Mouse (Mus musculus) bone marrow macrophage, adult 2 months (primary cell): ENCODE measurements around the gene Ift43.

Source experiments
- CTCF ChIP-seq: IDR thresholded peaks from 2 replicates; pipeline ENCODE4 v1.5.1; 2012; ENCODE audit warnings: low read depth, mild to moderate bottlenecking, low read length, moderate library complexity
- POLR2A ChIP-seq: IDR thresholded peaks from 2 replicates; pipeline ENCODE4 v1.6.1; 2012; ENCODE audit warnings: mild to moderate bottlenecking, low read depth, low read length, borderline replicate concordance

GRCm38 (mm10) chr12:86162890-86163816, 80.8 kb downstream of the Ift43 start:
- no peak for TF ChIP-seq POLR2A
- no peak for TF ChIP-seq CTCF
